Mouse (Mus musculus) neural tube, embryonic 15.5 days (tissue): ENCODE results near the gene Cyp17a1. TPM values are rescaled to one million over a fixed set of nuclear protein-coding genes. Genes with fewer than 3 reads are reported as not detected.

ENCODE experiments used
- ATAC-seq: fragments of 200-750 bp; cut with Nextera tagmentation; 2 replicates; pipeline ENCODE4 v1.8.0; 2017; ENCODE audit warnings: mild to moderate bottlenecking, moderate TSS enrichment, moderate library complexity; ENCODE audit not compliant: low FRiP score
- H3K27ac ChIP-seq: fragments of 300-500 bp; sonication (generic); replicated peaks from 2 replicates; pipeline ENCODE4 v1.5.1; 2015; ENCODE audit warnings: mild to moderate bottlenecking, inconsistent platforms
- H3K27me3 ChIP-seq: fragments of 300-500 bp; sonication (generic); replicated peaks from 2 replicates; pipeline ENCODE4 v1.6.1; 2015; ENCODE audit warnings: inconsistent platforms
- H3K36me3 ChIP-seq: fragments of 300-500 bp; sonication (generic); 2 replicates; pipeline ENCODE4 v1.6.1; 2015; ENCODE audit warnings: inconsistent platforms
- H3K4me1 ChIP-seq: fragments of 300-500 bp; sonication (generic); 2 replicates; pipeline ENCODE4 v1.6.1; 2015; ENCODE audit warnings: inconsistent platforms
- H3K4me2 ChIP-seq: fragments of 300-500 bp; sonication (generic); 2 replicates; pipeline ENCODE4 v1.6.1; 2015; ENCODE audit warnings: inconsistent platforms, mild to moderate bottlenecking, moderate library complexity
- H3K4me3 ChIP-seq: fragments of 300-500 bp; sonication (generic); replicated peaks from 2 replicates; pipeline ENCODE4 v1.5.1; 2015; ENCODE audit warnings: mild to moderate bottlenecking, inconsistent platforms
- H3K9ac ChIP-seq: fragments of 300-500 bp; sonication (generic); replicated peaks from 2 replicates; pipeline ENCODE4 v1.6.1; 2015; ENCODE audit warnings: mild to moderate bottlenecking, inconsistent platforms
- H3K9me3 ChIP-seq: fragments of 300-500 bp; sonication (generic); replicated peaks from 2 replicates; pipeline ENCODE4 v1.6.1; 2016; ENCODE audit warnings: inconsistent platforms
- whole genome bisulfite sequencing: fragments of 180-500 bp; shearing (Covaris S2); methylation state at CpG from one replicate; pipeline ENCODE4 v1.1.7; 2015; ENCODE audit warnings: mixed read lengths; 5-methylcytosine and 5-hydroxymethylcytosine counted together
- polyA plus RNA-seq: library from polyadenylated mRNA; unstranded; fragments of >200 nt; fragmentation: Nextera tagmentation; extraction: Ambion mirVana; gene quantifications from 2 replicates; pipeline ENCODE4 v1.2.1, GENCODE M21; 2015

The Cyp17a1 gene
- polyA plus RNA-seq, 1 experiment from 2014 or later, result not detected

GRCm38 (mm10) chr19:46623194-46623667 lies 49.7 kb downstream of the Cyp17a1 start:
- peak overlapping the region; percentile 48 for H3K4me2 ChIP-seq
- H3K4me1 ChIP-seq, result peaks cover 66% of the 10 kb centered on the region
- H3K36me3 ChIP-seq, result 0 out of 2 replicates have a peak, but pooled peaks cover 6% of the 10 kb centered on the region
- no peaks in the 10 kb centered on the region for H3K9me3 ChIP-seq
- 0 out of 2 replicates have a peak, but pooled peaks have one; percentile 29 for ATAC-seq
- H3K27me3 ChIP-seq, result no peaks in the 10 kb centered on the region
- H3K27ac ChIP-seq, result peak overlapping the region; percentile 64
- peak overlapping the region; percentile 20 for H3K4me3 ChIP-seq
- WGBS, result 7% methylated on average over 16 of the region's 16 CpGs
- H3K9ac ChIP-seq, result peak overlapping the region; percentile 23

GRCm38 (mm10) chr19:46622659-46623193 lies 50.2 kb downstream of the Cyp17a1 start:
- no peaks in the 10 kb centered on the region for H3K9me3 ChIP-seq
- peak overlapping the region; percentile 48 for H3K4me2 ChIP-seq
- H3K36me3 ChIP-seq, result 0 out of 2 replicates have a peak, but pooled peaks cover 6% of the 10 kb centered on the region
- WGBS, result 40% methylated on average over 12 of the region's 12 CpGs
- H3K4me1 ChIP-seq, result peaks cover 70% of the 10 kb centered on the region
- ATAC-seq, result 0 out of 2 replicates have a peak, but pooled peaks have one; percentile 9
- H3K27ac ChIP-seq, result peak overlapping the region; percentile 54; the same call in 1 of the 2 replicates
- no peak overlapping the region for H3K4me3 ChIP-seq
- H3K27me3 ChIP-seq, result no peaks in the 10 kb centered on the region
- H3K9ac ChIP-seq, result 0 out of 2 replicates have a peak overlapping the region, but pooled peaks have one; percentile 20

- H3K4me3 ChIP-seq, result no peak overlapping the region
- ATAC-seq, result no peak
- no peak overlapping the region for H3K4me2 ChIP-seq
- peaks cover 70% of the 10 kb centered on the region for H3K4me1 ChIP-seq
- H3K27me3 ChIP-seq, result no peaks in the 10 kb centered on the region
- 34% methylated on average over 19 of the region's 19 CpGs for WGBS
- H3K9me3 ChIP-seq, result no peaks in the 10 kb centered on the region
- peak overlapping the region; percentile 65 for H3K27ac ChIP-seq
- H3K9ac ChIP-seq, result no peak overlapping the region
- H3K36me3 ChIP-seq, result 0 out of 2 replicates have a peak, but pooled peaks cover 6% of the 10 kb centered on the region
Observed at GRCm38 (mm10) chr19:46621236-46622183, 51.5 kb downstream of the Cyp17a1 start.

- Histone ChIP-seq H3K4me2 (no peak overlapping the region), H3K36me3 (0 out of 2 replicates have a peak, but pooled peaks cover under 1% of the 10 kb centered on the region), H3K27me3 (no peaks in the 10 kb centered on the region), H3K9ac (no peak overlapping the region), H3K4me3 (no peak overlapping the region), H3K4me1 (peaks cover 70% of the 10 kb centered on the region), H3K27ac (peak overlapping the region; percentile 45; the same call in 1 of the 2 replicates), H3K9me3 (no peaks in the 10 kb centered on the region)
- 78% methylated on average over 14 of the region's 14 CpGs for WGBS
- no peak for ATAC-seq
Observed at GRCm38 (mm10) chr19:46620016-46620808, 52.8 kb downstream of the Cyp17a1 start.

GRCm38 (mm10) chr19:46619518-46619917 lies 53.5 kb downstream of the Cyp17a1 start:
- no peak overlapping the region for H3K9ac ChIP-seq
- H3K27ac ChIP-seq, result 0 out of 2 replicates have a peak overlapping the region, but pooled peaks have one; percentile 0
- H3K36me3 ChIP-seq, result no peaks in the 10 kb centered on the region
- H3K9me3 ChIP-seq, result no peaks in the 10 kb centered on the region
- 90% methylated on average over 6 of the region's 6 CpGs for WGBS
- no peak overlapping the region for H3K4me3 ChIP-seq
- ATAC-seq, result no peak
- H3K4me2 ChIP-seq, result no peak overlapping the region
- H3K27me3 ChIP-seq, result no peaks in the 10 kb centered on the region
- peaks cover 66% of the 10 kb centered on the region for H3K4me1 ChIP-seq

GRCm38 (mm10) chr19:46619001-46619400 lies 54.0 kb downstream of the Cyp17a1 start:
- Histone ChIP-seq H3K36me3 (0 out of 2 replicates have a peak, but pooled peaks cover 5% of the 10 kb centered on the region), H3K4me3 (no peak overlapping the region), H3K4me2 (no peak overlapping the region), H3K27me3 (no peaks in the 10 kb centered on the region), H3K9me3 (no peaks in the 10 kb centered on the region), H3K27ac (0 out of 2 replicates have a peak overlapping the region, but pooled peaks have one; percentile 0), H3K9ac (no peak overlapping the region), H3K4me1 (peaks cover 61% of the 10 kb centered on the region)
- 70% methylated on average over 19 of the region's 19 CpGs for WGBS
- ATAC-seq, result no peak

- Histone ChIP-seq H3K4me2 (no peak overlapping the region), H3K9me3 (no peaks in the 10 kb centered on the region), H3K4me3 (no peak overlapping the region), H3K9ac (no peak overlapping the region), H3K27ac (no peak overlapping the region), H3K27me3 (no peaks in the 10 kb centered on the region), H3K36me3 (0 out of 2 replicates have a peak, but pooled peaks cover 9% of the 10 kb centered on the region), H3K4me1 (peaks cover 54% of the 10 kb centered on the region)
- no peak for ATAC-seq
- WGBS, result 65% methylated on average over 9 of the region's 9 CpGs
Observed at GRCm38 (mm10) chr19:46618322-46618721, 54.6 kb downstream of the Cyp17a1 start.

- H3K36me3 ChIP-seq, result peaks cover 15% of the 10 kb centered on the region; the same call in 1 of the 2 replicates
- H3K9ac ChIP-seq, result no peak overlapping the region
- no peak overlapping the region for H3K4me2 ChIP-seq
- H3K9me3 ChIP-seq, result no peaks in the 10 kb centered on the region
- no peak overlapping the region for H3K27ac ChIP-seq
- H3K4me3 ChIP-seq, result no peak overlapping the region
- WGBS, result 92% methylated on average over 8 of the region's 8 CpGs
- H3K27me3 ChIP-seq, result no peaks in the 10 kb centered on the region
- no peak for ATAC-seq
- H3K4me1 ChIP-seq, result peaks cover 45% of the 10 kb centered on the region
Observed at GRCm38 (mm10) chr19:46617361-46617760, 55.6 kb downstream of the Cyp17a1 start.

Other genes starting within 250 kb of the Cyp17a1 start
- 23.5 and 25.5 TPM in 2 replicates for gene Trim8, start 171.5 kb downstream of the Cyp17a1 start, polyA plus RNA-seq
- 190 and 208 TPM in 2 replicates for gene Arl3, start 100.0 kb downstream of the Cyp17a1 start, polyA plus RNA-seq
- gene Sfxn2, start 99.8 kb downstream of the Cyp17a1 start, polyA plus RNA-seq, result 11.0 and 11.7 TPM in 2 replicates
- gene Wbp1l, start 74.1 kb downstream of the Cyp17a1 start, polyA plus RNA-seq, result 34.1 and 34.5 TPM in 2 replicates
- 24.7 and 29.8 TPM in 2 replicates for gene Borcs7, start 16.7 kb upstream of the Cyp17a1 start, polyA plus RNA-seq
- gene As3mt, start 34.3 kb upstream of the Cyp17a1 start, polyA plus RNA-seq, result 49.4 and 49.8 TPM in 2 replicates
- 7.8 and 8.2 TPM in 2 replicates for gene Cnnm2, start 88.4 kb upstream of the Cyp17a1 start, polyA plus RNA-seq